Mouse (Mus musculus) megakaryocyte-erythroid progenitor cell, adult 5 weeks (primary cell): ENCODE data around the gene Cdc40. TPM values are rescaled to one million over a fixed set of nuclear protein-coding genes. Genes with fewer than 3 reads are reported as not detected.

Source experiments
- polyA plus RNA-seq: library from polyadenylated mRNA; stranded (reverse); fragments of >175 nt; gene quantifications from 2 replicates; pipeline ENCODE4 v1.2.3, GENCODE M21; 2012

The Cdc40 gene
- 8.5 and 10.7 TPM in 2 replicates for polyA plus RNA-seq

GRCm38 (mm10) chr10:40882831-40883643 is at the start of gene Cdc40, which contains the start of gene Wasf1:
TSS of gene Cdc40 (minus strand) at chr10:40883311.
TSS of gene Wasf1 (plus strand) at chr10:40883475.

Other genes starting within 250 kb of the Cdc40 start
- 0.09 and 0.15 TPM in 2 replicates for gene Mettl24, start 200.0 kb downstream of the Cdc40 start, polyA plus RNA-seq
- 0.13 and 0.30 TPM in 2 replicates for gene Wasf1, start 164 bp upstream of the Cdc40 start, polyA plus RNA-seq
- not detected in 2 replicates for gene Gpr6, start 189.0 kb upstream of the Cdc40 start, polyA plus RNA-seq